Mouse (Mus musculus): ENCODE results near the gene Lgals4.
A peak's percentile ranks its signal among the peaks of the same experiment; 100 is the strongest.

The Lgals4 gene

GRCm38 (mm10) chr7:28833723-28834347 is at the start of gene Lgals4:
Lgals4 (plus strand) TSS chr7:28833854.
- no peak for DNase-seq (ENCODE audit: low read depth)

- DNase-seq (ENCODE audit: low read depth): no peak
Observed at GRCm38 (mm10) chr7:28785161-28785560, 48.5 kb upstream of the Lgals4 start.

- DNase-seq (ENCODE audit: low read depth): no peak
Observed at GRCm38 (mm10) chr7:28787884-28788283, 45.8 kb upstream of the Lgals4 start.

DNA sequence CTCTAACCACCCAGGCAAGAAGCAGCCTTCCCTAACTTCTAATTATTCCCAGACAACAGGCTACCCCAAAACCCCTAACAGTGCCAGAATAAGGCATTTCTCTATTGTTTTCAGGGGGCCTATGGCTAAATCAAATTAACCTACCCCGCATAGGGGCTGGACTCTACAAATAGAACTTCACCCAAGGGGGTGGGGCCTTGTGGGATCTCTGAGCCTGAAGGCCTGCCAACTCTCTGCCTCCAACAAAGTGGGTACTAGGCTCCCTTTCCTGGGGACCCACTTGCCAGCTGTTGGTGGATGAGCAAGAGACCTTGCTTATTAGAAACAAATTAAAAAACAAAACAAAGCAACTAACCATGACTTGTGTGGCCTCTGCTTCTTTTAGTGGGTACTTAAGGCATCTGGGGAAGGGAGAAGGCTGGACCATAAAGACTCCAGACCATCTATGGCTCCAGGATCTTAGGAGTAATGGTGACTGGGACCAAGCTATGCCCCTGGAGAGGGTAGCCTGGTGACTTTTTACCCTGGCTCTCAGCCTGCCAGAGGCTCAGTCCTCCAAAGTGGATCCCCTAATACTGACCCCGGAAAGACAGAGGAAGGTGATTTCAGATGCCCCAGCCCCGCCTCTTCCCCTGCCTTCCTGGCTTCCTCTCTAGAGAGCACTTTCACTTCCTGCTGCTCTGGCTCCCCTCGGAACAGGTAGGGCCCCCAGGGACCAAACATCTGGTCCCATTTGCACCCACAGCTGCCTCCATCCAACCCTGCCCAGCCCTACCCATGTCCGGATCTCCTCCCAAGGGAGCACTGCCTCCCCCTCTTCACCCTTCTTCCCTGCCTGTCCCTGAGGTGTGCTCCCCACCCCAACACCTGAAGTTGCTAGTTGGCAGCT is 45.1 kb upstream of the Lgals4 start, which contains the start of gene Rinl:
Gene Rinl (plus strand): TSS at position 663 of the 889 bp plus-strand sequence.
- DNase-seq (ENCODE audit: low read depth): peak; percentile 81

DNA sequence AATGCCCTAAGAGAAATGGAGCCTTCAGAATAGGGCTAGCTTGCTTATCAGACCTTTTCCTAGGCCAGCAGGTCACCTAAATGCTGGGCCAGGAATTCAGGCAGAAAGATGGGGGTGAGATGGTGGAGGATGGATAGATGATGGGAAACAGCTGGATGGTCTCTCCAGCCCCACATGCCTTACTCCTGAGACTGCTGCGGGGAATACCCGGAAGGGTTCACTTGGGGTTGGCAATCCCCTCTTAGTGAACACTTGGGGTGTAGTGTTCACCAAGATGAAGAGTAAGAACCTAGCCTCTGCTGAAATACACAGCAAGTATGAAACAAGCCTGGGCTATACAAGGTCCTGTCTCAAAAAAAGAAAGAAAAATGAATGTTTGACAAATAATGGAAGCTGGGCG is 44.4 kb upstream of the Lgals4 start:
- peak; percentile 59 for DNase-seq (ENCODE audit: low read depth)

DNA sequence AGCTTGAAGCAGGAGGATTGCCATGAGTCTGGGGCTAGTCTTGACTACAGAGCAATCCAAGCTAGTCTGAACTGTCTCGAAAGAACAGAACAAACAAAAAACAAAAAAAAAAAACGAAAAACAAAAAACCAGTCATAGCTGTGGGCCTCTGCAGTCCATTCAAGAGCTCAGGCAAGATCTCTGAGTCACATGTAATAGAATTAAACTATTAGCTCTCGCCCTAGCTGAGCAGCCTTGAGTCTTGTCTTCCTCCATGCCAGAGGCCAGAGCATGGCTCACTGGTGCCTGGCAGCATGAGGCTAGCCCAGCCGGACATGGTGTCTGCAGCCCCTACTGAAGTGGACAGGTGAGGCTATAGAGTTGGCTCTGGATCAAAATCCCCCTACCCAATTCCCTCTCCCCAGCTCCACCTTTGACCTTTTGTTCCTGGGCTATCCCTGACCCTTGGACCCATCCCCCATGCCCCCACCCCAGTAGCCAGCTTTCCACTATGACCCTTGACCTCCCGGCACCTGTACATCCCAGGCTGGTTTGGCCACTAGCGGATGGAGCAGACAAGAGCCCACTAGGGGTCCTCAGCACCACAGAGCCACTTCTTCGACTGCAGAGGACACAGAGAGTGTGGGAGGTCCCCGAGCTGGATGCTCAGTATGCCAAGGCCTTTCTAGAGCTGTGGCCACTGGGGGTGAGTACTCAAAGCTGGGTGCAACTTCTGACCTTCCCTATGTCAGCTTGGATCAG is 43.4 kb upstream of the Lgals4 start:
- peak; percentile 63 for DNase-seq (ENCODE audit: low read depth)

DNA sequence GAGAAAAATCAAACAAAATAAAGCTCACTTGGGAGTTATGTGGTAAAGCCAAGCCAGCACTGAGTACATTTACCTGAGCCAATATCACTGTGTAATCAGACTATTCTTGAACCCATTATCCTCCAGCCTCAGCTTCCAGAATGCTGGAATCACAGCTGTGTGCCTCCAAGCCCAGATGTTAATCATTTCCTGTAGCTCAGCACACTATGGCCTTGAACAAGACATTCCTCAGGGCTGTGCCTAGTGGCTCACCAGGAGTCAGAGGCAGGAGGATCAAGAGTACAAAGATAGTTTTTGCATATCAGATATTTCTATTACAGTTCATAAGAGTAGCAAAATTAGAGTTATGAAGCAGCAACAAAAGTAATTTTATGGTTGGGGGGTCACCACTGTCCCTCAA is 41.9 kb upstream of the Lgals4 start:
- no peak for DNase-seq (ENCODE audit: low read depth)

GRCm38 (mm10) chr7:28792391-28793185 is 41.1 kb upstream of the Lgals4 start:
- DNase-seq (ENCODE audit: low read depth): peak; percentile 91

- peak; percentile 74 for DNase-seq (ENCODE audit: low read depth)
Observed at GRCm38 (mm10) chr7:28793834-28794233, 39.8 kb upstream of the Lgals4 start.

DNA sequence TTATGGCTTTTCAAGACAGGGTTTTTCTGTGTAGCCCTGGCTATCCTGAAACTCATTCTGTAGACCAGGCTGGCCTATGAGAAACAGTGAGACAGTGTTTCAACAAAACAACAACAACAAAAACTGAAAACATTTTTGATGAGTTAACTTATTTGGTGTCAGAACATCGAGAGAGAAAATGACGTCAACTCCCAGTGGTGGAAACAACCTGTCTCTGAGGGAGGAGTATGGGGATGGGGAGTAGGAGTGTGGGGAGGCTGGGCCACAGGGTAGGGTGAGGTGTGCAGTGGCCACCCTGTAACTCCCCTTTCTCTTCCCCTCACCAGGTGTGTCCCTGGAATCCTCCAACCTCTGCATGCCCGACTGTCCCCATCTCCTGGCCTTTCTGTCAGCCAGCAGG is 39.2 kb upstream of the Lgals4 start:
- DNase-seq (ENCODE audit: low read depth): peak; percentile 89

DNA sequence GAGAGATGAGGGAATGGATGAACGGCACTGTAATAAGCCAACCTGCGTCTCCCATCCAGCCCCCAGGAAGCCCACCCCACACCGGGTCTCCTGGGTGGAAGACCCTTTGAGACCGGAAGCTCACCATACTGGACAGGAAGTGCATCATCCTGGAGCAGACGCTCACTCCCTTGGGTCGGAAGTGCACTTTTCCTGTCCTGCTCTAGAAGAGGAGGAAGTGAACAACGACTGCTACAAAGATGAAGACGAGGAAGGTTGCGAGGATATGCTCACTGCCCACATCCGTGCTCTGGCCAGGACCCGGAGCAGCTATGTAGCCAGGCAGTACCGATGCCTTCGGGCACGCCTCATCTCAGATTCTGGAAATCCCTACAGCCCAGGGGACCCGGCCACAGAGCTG is 37.8 kb upstream of the Lgals4 start:
- DNase-seq (ENCODE audit: low read depth): peak; percentile 75

DNA sequence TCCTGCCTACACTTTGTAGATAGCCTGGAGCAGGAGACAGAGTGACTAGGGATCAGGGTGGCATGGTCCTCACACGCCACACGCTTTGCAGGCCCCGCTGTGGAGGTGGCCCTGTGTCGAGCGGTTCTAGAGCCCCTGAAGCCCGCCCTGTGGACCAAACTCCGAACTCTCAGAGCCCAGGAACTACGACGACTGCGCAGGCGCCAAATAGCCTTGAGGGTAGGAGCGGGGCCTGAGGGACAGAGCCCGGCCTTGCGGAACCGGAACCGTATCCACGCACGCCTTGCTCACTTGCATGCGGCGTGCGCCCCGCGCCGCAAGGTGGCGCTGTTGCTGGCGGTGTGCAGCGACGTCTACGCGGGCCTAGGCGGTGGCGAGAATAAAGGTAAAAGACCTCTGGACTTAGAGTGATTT is 37.1 kb upstream of the Lgals4 start:
- peak; percentile 89 for DNase-seq (ENCODE audit: low read depth)

GRCm38 (mm10) chr7:28799994-28800393 is 33.7 kb upstream of the Lgals4 start:
- peak; percentile 76 for DNase-seq (ENCODE audit: low read depth)

DNA sequence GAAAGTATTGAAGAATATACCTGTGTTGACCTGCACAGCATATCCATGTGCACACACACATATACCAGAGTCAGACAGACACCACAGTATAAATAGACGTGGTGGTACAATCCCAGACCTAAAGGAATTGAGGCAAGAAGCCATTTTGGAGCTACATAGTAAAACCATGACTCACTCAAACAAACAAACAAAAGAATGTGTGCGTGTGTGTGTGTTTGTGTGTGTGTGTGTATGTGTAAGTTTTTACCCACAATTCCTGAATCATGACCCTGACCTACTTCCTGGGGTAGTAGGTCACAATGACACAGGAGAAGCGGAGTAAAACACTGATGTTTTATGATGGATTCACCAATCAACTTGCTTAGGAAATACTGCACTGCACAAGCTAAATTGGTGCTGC is 32.2 kb upstream of the Lgals4 start:
- DNase-seq (ENCODE audit: low read depth): peak; percentile 37

GRCm38 (mm10) chr7:28801901-28802670 is 31.6 kb upstream of the Lgals4 start:
- DNase-seq (ENCODE audit: low read depth): peak; percentile 29

DNA sequence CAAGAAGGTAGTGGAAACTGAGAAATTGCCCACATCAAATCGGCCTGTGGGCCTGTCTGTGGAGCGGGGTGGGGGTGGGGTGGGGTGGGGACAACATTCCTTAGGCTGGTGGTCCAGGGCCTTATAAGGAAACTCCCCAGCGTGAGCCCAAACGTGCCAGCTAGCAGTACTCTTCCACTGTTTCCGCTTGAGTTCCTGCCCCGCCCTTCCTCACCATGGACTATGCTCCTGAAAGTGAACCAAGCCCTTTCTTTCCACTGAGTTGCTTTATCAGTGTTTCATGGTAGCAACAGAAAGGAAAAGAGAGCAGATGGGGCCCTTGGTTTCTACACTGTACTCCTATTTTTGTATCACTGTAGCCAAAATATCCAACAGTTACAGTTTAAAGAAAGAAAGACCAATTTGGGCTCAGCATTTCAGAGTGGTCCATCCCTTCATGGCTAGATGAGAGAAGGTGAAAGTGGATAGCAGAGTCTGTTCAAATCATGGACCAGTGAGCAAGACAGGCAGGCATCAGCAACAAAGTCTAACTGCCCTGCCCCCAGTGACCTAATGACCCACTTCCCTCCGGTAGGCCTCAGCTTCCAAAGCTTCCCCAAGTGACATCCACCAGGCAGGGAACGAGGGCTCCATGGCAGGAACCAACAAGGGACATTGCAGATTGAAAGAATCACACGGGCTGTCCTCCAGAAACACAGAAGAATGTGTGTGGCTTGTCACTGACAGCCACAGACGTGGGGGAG is 30.6 kb upstream of the Lgals4 start:
- DNase-seq (ENCODE audit: low read depth): peak; percentile 66

DNA sequence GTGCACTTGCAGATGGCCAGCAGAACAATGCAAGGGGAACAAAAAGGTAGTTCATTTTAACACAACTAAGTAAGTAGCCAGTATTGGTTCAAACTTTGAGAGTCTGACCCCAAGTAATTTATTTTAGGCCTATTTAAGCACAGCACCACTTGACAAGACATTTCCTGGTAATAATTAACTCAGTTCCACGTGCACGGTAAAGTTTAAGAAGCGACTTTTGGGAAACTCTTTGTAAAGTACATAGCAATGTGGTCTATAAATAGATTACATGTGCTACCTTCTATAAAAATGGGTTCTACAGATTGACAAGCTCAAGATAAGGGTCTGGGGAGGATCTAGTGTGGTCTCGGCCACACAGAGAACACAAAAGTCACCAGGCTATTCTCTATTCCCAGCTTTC is 29.9 kb upstream of the Lgals4 start:
- DNase-seq (ENCODE audit: low read depth): no peak

GRCm38 (mm10) chr7:28806869-28807268 is 26.8 kb upstream of the Lgals4 start:
- peak; percentile 83 for DNase-seq (ENCODE audit: low read depth)

- no peak for DNase-seq (ENCODE audit: low read depth)
Observed at GRCm38 (mm10) chr7:28807641-28808220, 25.9 kb upstream of the Lgals4 start.
